Mouse (Mus musculus): Measurements from ENCODE around the gene Rtcb.

The Rtcb gene

DNA sequence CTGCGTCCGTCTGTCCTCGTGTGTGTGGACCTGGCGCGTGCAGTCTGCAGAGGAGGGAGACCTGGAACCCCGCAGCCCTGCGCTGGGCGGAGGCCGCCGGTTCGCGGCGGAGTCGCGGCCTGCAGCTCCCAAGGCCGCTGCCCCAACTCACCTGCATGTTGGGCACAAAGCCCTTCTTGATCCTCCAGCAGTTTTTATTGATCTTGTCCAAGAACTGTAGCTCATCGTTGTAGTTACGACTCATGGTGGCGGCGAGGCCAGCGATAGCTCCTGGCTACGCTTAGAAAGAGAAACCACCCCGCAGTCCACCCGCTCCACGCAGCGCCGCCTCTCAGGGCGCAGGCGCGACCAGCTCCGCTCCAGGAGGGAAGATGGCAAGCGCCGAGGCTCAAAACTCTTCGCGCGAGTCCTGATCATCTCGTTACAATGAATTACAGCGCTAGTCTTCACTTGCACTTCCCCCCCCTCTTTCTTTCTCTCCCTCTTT lies at the start of gene Rtcb:
Gene Rtcb (minus strand): TSS at position 360 of the 487 bp plus-strand sequence.
- peak; percentile 96 for DNase-seq (ENCODE audit: low read depth, low spot score)

DNA sequence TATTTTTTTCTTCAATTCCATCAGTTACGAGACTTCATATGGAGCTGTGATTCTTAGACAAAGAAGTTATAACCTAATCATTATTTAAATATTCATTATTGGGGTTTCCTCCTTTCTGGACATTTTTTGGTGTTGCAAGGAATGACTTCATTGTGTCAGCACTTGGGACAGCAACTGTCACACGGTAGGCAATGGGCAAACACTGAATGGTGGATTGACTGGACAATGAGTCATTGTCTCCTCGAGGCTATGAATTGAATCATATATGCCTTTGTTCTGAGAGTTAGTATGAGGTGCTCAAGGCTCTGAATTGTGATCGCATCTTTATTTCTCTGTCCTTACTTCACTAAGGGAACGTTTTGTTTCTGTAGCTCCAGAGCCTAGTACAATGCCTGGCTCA lies 48.8 kb upstream of the Rtcb start:
- no peak for DNase-seq (ENCODE audit: low read depth, low spot score)

DNA sequence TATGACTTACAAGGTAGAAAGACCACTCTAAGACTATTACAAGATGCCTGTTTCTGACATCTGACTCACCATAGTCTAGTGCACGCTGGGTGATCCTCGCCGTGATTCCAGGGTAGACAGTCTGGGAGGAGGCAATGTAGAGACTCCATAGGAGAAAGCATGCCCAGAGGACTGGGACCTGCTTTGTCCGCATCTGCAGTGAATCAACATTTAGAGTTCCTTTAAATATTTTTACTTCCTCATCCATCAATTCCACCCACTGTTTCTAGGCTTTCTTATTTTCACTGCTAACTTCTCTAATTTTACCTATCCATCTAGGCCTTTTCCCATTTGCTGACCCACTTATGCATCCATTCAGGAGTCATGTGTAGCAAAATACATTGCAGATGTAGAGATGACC lies 42.8 kb upstream of the Rtcb start:
- no peak for DNase-seq (ENCODE audit: low read depth, low spot score)

DNA sequence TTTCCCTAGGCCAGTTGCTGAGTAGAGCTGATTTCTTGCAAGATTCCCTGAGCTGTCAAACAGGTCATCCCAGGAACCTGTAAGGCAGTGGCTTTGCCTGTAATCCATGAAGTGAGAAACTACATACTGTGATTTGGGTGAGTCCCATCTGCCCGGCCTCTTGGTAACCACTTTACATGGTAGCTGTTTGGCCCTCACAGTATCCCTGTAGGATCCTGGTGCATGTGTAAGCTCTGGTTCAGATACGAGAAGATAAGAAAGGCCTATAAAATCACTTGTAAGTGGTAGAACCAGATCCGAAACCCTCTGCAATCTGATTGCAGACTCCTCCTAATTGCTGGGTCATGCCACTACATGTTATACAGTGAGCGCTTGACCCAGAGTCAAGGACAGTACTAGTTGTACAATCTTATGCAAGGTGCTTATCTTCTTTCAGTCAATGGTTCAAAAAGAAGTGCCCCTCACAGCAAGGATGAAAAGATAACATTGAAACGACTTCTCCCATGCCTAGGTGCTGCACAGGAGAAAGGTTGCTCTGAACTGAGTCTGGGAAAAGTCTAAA lies 37.0 kb upstream of the Rtcb start:
- DNase-seq (ENCODE audit: low read depth, low spot score), result no peak

DNA sequence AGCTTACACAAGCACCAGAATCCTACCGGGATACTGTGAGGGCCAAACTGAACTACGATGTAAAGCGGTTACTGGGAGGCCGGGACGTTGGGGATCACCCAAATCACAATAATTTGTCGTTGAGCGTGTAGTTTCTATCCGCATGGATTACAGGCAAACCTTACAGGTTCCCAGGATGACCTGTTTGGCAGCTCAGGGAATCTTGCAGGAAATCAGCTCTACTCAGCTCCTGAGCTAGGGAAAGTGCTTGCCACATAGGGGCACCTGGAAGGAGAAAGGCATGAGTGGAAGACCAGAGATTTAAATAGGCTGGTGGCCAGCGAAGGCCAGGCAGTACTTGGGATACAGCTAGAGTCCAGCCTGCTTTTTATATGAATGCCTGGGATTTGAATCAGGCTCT lies 36.2 kb upstream of the Rtcb start:
- no peak for DNase-seq (ENCODE audit: low read depth, low spot score)

DNA sequence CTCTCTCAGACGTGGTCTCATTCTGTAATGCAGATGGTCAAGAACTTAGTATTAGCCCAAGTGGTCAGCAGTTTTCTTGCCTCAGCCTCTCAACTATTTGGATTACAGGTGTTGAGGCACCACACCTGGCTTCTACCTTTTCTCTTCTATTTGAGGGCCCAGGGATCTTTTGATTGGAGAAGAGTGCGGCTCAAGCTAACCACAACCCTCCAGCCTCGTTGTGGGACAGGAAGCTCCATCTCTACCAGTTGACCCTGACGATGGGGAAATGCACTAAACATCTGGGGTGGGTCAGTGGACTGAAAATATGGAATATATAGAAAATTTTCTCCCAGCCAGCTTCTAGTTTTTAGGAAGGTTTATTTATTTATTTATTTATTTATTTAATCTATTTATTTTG lies 34.8 kb upstream of the Rtcb start:
- no peak for DNase-seq (ENCODE audit: low read depth, low spot score)

DNA sequence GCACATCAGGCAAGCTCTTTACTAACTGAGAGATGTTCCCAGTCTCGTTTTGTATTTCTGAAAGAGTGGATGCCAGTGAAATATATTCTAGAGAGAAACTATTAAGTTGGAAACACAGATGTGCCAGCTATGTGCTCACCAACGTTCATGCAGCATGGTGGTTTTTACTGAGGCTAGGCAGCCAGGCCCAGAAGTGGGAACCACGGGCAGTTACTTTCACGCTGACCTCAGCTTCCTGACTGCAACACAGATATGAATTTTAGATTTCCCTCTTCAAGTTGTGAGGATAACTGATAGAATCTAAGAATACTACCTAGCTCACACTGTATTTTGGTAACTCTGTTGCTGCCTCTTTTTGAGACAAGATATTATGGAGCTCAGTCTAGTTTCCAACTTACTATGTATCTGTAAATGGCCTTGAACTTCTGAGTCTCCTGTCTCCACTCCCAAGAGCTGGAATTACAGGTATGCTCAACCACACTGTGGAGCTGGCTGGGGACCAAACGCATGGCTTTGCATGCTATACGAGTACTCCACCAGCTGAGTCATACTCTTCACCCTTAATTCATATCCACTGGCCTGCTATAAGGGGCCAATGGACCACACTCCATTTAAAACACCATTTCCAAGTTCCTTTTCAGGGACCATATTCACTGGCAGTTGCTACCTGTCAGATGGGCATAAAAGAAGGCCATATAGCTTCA lies 31.9 kb upstream of the Rtcb start:
- no peak for DNase-seq (ENCODE audit: low read depth, low spot score)

DNA sequence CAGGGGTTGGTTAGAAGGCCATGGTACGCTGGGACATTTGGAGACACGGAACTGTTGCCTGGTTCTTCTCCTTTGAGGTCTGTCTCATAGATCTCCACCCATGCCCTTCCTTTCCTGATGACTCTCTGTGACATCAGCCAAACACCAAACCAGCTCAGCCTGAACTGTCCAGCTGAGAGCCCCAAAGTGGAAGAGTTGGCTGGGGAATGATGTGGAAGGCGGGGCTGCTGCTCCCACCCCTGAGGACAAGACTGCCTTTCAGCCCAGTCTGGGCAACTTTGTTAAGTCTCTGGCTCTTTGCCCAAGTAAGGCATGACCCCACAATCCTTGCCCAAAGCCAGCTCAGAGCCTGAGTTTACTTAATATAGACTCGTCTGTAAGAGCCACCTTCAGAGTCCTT lies 15.3 kb upstream of the Rtcb start:
- no peak for DNase-seq (ENCODE audit: low read depth, low spot score)

DNA sequence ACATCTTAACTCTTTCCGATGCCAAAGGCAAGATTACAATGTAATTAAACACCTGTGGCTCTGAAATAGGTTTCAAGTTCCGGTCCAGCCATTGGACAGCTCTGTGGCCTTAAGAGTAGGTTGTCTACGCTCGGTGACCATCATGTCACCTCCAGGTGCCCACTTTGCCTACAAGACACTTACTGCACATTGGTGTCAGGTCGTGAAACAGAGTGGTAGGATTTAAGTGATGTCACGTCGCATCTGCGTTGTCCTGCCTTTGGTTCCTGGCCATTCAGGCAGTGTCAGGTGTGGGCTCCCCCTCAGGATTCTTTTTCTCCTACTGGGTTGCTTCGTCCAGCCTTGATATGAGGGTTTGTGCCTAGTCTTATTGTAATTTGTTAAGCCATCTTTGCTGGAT lies 14.2 kb upstream of the Rtcb start:
- DNase-seq (ENCODE audit: low read depth, low spot score), result no peak

DNA sequence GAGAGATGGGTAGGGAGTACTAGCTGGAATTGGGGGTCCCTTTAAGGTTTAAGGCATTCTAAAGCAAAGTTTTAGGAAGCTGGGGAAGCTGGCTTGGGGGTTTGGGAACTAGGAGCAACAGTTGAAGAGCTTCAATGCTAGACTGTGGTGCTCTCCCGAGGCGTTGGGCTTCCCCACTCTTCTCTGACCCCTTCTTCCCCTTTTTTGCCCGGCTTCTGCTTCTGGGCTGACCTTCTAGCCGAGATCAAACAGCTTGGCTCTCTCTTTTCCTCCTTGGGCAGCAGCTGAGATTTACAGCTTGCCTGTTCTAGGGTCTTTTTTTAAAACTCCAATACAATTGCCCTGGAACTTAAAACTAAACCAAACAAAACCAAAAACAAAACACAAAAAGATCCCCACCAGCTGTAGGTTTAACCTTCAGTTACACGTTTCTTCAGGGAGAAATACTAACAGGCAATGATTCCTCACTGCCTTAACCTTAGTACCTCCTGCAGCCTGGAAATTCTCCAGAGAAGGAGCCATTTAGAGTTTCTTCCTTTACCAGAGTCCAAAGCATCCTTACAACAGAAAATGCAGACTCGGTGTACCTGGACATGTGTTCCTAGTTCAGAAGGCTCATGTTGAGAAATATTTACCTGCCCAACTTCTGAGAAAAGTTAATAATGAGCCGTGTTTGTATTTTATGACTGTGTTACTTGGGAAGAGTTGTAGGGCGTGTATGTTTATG lies 12.4 kb upstream of the Rtcb start:
- DNase-seq (ENCODE audit: low read depth, low spot score), result no peak

DNA sequence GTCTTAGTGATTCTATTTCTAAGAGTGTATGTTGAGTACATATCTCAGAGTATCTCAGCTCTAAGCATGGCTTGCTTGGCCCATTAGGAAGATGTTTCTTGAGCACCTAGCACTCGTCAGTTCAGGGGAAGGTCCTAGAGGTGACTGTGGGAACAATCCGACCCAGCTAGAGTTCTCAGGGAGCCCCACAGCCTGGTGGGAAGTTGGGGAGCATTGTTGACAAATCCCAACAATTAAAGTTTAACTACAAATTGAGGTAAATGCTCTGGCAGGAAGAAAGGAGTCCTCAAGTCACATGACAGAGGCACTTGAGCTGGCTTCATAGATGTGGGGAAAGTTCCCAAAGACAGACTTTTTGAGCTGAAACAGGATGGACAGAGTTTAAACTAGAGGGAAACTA lies 11.1 kb upstream of the Rtcb start:
- DNase-seq (ENCODE audit: low read depth, low spot score), result no peak

DNA sequence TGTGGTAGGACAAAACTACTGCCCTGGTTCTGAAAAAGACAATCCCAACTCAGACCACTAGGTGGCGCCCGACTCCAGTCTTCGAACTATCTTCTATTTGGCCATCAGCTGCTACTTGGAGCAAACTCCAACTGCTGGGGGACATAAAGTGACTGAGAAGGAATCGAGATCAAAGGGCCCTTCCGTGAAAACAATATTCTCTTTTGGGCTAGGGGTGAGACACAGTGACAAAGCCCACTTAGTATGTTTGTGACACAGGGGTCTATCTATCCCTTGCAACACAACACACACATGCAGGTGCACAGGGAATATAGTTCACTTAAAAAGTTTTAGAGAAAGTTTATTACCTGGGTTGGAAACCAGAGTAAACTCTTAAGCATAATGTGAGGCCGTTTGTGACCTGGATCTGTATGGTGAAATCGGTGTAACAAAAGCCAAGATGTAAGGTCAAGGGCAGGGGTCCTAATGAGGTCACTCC lies 10.6 kb upstream of the Rtcb start:
- DNase-seq (ENCODE audit: low read depth, low spot score), result peak; percentile 81

DNA sequence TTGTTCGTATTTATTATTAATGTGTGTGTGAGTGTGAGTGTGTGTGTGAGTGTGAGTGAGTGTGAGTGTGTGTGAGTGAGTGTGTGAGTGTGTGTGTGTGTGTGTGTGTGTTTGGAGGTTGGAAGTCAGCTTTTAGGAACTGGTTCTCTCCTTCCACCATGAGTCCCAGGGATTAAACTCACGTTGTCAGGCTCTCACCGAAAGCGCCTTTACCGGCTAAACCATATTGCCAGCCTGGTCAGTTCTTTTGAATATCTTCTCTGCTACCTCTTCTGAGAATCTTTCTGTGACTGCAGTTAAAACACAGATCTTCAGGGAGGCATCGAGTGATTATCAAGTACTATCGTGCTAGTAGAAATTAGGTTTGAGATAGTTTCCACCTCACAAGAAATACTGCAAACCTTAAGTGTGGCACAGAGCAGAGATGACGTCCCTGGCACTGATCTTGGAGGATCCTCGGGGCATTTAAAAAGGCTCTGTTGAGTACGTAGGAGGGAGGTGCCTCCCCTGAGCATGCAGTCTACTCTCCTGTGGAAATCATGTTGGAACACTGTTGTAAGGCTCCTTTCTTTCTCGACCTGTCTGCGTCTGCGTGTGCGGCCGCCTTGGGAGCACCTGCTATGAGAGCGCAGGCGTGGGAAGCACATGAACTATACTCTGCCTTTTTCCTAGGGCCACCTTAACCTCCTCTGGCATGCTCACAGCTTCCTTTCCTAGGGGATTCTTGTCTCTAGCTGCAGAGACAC lies 10.0 kb upstream of the Rtcb start:
- DNase-seq (ENCODE audit: low read depth, low spot score), result no peak

DNA sequence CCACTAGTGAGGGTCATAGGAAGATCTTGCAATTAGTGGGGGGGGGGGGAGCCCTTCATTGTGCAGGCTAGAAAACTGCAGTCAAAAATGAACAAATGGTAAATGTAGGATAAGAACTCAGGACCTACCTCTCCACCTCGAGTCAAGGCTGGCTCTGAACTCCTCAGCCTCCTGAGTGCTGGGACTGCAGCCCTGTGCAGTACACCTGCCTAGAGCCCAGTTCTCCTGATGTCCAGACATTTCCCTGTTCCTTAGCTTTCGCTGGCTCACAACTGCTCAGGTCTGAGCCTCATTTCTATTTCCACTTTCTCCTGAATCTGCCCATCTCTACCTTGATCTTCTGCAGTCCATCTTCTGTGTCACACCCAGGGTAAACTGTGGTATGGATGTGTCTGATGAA lies 8.9 kb upstream of the Rtcb start:
- DNase-seq (ENCODE audit: low read depth, low spot score), result no peak

DNA sequence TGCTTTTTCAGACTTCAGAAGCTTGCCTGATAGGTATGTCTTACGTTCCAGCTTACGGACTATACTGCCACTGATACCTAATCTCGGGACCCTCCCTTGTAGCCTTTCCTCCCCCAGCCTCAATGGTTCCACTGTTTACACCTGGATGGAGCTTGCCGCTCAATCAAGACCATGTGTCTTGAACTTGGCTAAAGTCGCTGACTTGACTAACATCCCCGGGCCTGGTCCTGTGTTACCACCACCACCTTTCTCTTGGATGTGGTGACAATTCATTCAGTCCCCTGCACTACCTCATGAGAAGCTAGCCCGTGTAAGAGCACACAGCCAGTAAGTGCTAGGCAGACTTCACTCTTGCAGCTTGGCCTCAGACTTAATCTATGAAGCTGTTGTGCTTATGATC lies 6.7 kb upstream of the Rtcb start:
- no peak for DNase-seq (ENCODE audit: low read depth, low spot score)

DNA sequence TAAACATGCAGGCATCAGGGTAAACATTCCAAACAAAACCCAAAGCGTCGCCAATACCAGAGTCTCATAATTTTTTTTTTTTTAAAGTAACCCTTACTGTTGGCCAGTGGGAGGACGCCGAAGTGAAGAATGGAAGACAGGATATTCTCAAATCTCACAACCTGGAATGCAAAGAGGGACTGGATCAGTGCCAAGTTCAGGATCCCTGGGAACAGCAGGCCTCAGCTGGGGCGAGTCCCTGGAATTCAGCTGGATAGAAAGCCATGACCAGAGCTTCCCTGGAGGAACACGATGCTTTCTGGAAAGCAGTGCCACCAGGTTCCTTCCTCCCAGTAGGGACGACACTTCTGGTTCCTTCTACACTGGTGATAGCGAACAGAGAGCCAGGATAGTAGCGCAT lies 5.3 kb upstream of the Rtcb start:
- no peak for DNase-seq (ENCODE audit: low read depth, low spot score)

DNA sequence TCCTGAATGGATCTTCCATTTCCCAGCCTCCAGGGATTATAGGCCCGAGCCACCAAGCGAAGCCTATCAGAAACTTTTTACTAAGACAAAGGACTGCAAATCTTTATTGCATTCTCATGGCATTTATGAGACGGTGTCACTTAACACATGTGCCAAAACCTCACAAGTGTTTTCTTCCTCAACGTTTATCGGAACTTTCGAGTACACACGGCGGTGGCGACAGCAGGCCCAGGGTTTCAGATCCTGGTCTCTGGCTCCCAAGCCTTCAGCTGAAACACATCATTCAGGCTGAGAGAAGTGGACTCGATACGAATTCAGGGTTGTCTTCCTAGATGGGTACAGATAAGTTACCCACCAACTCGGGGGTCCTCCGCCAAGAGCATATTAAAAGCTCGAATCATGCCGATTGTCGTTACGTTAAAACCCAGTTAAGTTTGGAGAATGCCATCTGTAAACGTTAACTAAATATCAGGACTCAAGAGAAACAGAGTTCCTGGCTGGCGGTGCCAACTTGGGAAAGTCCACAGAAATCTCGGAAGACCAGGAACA lies 678 bp downstream of the Rtcb start:
- DNase-seq (ENCODE audit: low read depth, low spot score), result no peak

DNA sequence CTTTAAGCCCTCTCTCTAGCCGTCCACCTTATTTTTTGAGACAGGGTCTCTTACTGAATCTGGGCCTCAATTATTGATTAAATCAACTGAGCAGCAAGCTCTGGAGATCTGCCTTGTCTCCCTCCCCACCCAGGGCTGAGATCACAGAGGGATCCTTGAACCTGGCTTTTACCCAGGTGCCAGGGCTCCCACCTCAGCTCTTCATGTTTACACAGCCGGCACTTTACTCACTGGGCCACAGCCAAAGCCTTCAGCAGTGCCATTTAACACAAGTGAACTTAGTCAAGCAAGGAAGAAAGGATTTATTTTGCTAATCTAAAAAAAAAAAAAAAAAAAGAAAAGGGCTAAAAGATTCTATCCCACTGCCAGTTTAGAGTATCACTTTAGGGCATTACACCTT lies 3.2 kb downstream of the Rtcb start:
- no peak for DNase-seq (ENCODE audit: low read depth, low spot score)

DNA sequence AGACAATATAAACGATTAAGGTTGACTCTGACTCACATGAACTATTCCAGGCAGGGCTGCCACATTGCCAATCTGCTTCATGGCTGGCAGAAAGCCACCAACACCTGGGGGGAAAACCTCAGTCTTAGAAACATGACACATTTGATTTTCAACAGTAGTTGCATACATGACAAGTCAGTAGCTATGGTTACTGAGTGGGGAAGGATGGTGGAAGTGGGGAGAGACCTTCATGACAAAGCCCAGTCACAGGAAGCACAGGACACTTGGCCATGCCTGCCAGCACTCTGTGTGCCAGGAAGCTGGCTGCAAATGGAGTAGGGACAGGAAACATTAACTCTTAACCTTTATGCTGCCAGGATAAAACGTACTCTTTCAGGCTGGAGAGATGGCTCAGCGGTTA lies 4.2 kb downstream of the Rtcb start:
- DNase-seq (ENCODE audit: low read depth, low spot score), result no peak

DNA sequence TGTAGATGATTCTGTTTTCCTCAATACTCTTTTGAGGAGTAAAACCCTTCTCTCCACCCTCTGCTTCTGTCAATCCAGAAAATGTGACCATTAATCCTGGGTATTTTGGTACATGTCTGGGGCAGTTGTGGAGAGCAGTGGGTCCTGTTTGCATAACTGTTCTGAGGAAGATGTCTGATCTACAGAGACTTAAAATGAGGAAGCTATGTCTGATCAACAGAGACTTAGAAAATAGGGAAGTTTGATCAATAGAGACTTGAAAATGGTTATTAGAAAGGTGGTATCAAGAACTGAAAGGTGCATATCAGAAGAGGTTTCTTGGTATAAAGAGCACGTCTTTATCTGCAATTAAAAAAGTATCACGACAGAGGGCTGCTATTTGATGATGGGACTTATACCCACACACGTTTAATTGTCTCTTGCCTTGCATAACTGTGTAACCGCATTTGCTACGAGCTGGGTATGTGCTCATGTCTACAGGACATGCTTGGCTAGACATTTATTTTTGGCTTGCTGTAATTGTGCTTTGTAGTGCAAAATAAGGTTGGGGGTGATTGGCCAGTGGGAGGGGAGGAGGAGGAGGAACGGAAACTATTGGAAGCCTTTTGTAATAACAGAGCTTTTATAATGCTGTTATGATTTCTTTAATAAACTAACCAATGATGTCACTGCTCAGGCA lies 5.7 kb downstream of the Rtcb start:
- DNase-seq (ENCODE audit: low read depth, low spot score), result no peak

DNA sequence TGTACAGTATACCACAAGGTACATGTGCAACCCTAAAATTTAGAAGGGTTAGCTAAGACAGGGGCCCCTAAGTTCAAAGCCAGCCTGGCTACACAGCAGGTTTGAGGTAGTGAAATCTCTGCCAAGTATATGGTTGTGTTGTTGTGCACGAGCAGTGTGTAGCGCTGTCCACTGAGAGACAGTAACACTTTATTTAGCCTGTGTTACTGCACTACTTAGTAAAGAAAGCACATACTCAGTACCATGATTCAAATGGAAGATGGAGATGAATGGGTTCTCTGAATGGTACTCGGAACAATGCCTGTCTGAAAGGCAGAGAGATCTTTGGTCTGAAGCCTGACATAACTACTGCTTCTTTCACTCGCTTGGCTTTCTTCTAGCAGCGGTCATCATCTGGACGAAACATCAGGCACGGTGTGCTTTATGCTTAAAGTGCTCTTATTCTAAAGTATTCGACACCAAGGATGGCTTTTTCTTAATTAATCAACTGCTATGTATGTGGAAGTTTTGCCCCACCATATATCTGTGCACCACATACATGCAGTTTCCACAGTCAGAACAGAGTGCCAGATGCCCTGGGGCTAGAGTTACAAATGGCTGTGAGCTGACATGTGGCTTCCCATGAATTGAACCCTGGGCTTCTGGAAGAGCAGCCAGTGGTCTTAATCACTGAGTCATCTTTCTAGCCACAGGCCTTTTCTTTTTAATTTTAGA lies 9.0 kb downstream of the Rtcb start:
- no peak for DNase-seq (ENCODE audit: low read depth, low spot score)
